Mouse (Mus musculus): Measurements from ENCODE around the gene Cdkal1.
A peak's percentile ranks its signal among the peaks of the same experiment; 100 is the strongest.

Gene Cdkal1

GRCm38 (mm10) chr13:29503147-29504044 lies 352.1 kb downstream of the Cdkal1 start:
- peak; percentile 92 for DNase-seq (ENCODE audit: low read depth, low spot score)

- peak; percentile 24 for DNase-seq (ENCODE audit: low read depth, low spot score)
These were observed 352.9 kb downstream of the Cdkal1 start for GRCm38 (mm10) chr13:29502481-29503146.

GRCm38 (mm10) chr13:29501173-29501572 lies 354.3 kb downstream of the Cdkal1 start:
- DNase-seq (ENCODE audit: low read depth, low spot score) = no peak

- DNase-seq (ENCODE audit: low read depth, low spot score) = no peak
These were observed 355.7 kb downstream of the Cdkal1 start for GRCm38 (mm10) chr13:29499750-29500149.

GRCm38 (mm10) chr13:29497286-29497685 lies 358.2 kb downstream of the Cdkal1 start:
- DNase-seq (ENCODE audit: low read depth, low spot score) = no peak

GRCm38 (mm10) chr13:29490341-29490740 lies 365.1 kb downstream of the Cdkal1 start:
- DNase-seq (ENCODE audit: low read depth, low spot score) = no peak

GRCm38 (mm10) chr13:29489476-29489875 lies 366.0 kb downstream of the Cdkal1 start:
- no peak for DNase-seq (ENCODE audit: low read depth, low spot score)

- no peak for DNase-seq (ENCODE audit: low read depth, low spot score)
These were observed 368.8 kb downstream of the Cdkal1 start for GRCm38 (mm10) chr13:29486709-29487108.

GRCm38 (mm10) chr13:29483950-29484349 lies 371.5 kb downstream of the Cdkal1 start:
- DNase-seq (ENCODE audit: low read depth, low spot score) = no peak

GRCm38 (mm10) chr13:29482147-29482863 lies 373.2 kb downstream of the Cdkal1 start:
- no peak for DNase-seq (ENCODE audit: low read depth, low spot score)

- DNase-seq (ENCODE audit: low read depth, low spot score) = no peak
These were observed 379.1 kb downstream of the Cdkal1 start for GRCm38 (mm10) chr13:29476421-29476820.

- DNase-seq (ENCODE audit: low read depth, low spot score) = peak; percentile 52
These were observed 381.2 kb downstream of the Cdkal1 start for GRCm38 (mm10) chr13:29474301-29474700.

- DNase-seq (ENCODE audit: low read depth, low spot score) = peak; percentile 63
These were observed 381.7 kb downstream of the Cdkal1 start for GRCm38 (mm10) chr13:29473779-29474178.

- no peak for DNase-seq (ENCODE audit: low read depth, low spot score)
These were observed 393.2 kb downstream of the Cdkal1 start for GRCm38 (mm10) chr13:29462271-29462670.

GRCm38 (mm10) chr13:29460741-29461140 lies 394.7 kb downstream of the Cdkal1 start:
- DNase-seq (ENCODE audit: low read depth, low spot score) = peak; percentile 69

- no peak for DNase-seq (ENCODE audit: low read depth, low spot score)
These were observed 397.1 kb downstream of the Cdkal1 start for GRCm38 (mm10) chr13:29458385-29458784.

GRCm38 (mm10) chr13:29437067-29437466 lies 418.4 kb downstream of the Cdkal1 start:
- no peak for DNase-seq (ENCODE audit: low read depth, low spot score)

- DNase-seq (ENCODE audit: low read depth, low spot score) = peak; percentile 63
These were observed 420.7 kb downstream of the Cdkal1 start for GRCm38 (mm10) chr13:29434726-29435125.

- DNase-seq (ENCODE audit: low read depth, low spot score) = no peak
These were observed 424.6 kb downstream of the Cdkal1 start for GRCm38 (mm10) chr13:29430919-29431318.

- DNase-seq (ENCODE audit: low read depth, low spot score) = no peak
These were observed 425.6 kb downstream of the Cdkal1 start for GRCm38 (mm10) chr13:29429877-29430276.

GRCm38 (mm10) chr13:29429196-29429595 lies 426.3 kb downstream of the Cdkal1 start:
- no peak for DNase-seq (ENCODE audit: low read depth, low spot score)
